Mouse (Mus musculus) kidney, embryonic 14.5 days (tissue): ENCODE results near the gene Sh2b2. TPM values are rescaled to one million over a fixed set of nuclear protein-coding genes. Genes with fewer than 3 reads are reported as not detected.

ENCODE experiments used
- ATAC-seq: fragments of 200-750 bp; cut with Nextera tagmentation; 2 replicates; pipeline ENCODE4 v1.8.0; 2017; ENCODE audit warnings: moderate number of reproducible peaks, mild to moderate bottlenecking, moderate TSS enrichment, moderate library complexity; ENCODE audit not compliant: low FRiP score, low TSS enrichment
- H3K27ac ChIP-seq: fragments of 300-500 bp; sonication (generic); 2 replicates; pipeline ENCODE4 v1.5.1; 2014; ENCODE audit warnings: low read depth, mild to moderate bottlenecking, low read length, moderate library complexity, mixed read lengths
- H3K27me3 ChIP-seq: fragments of 300-500 bp; sonication (generic); 2 replicates; pipeline ENCODE4 v1.6.1; 2014; ENCODE audit warnings: mild to moderate bottlenecking, low read length; ENCODE audit not compliant: control insufficient read depth, insufficient read depth
- H3K36me3 ChIP-seq: fragments of 300-500 bp; sonication (generic); 2 replicates; pipeline ENCODE4 v1.6.1; 2014; ENCODE audit warnings: low read length, mixed read lengths; ENCODE audit not compliant: control insufficient read depth, insufficient read depth
- H3K4me1 ChIP-seq: fragments of 300-500 bp; sonication (generic); 2 replicates; pipeline ENCODE4 v1.6.1; 2014; ENCODE audit warnings: low read length, mixed read lengths; ENCODE audit not compliant: control insufficient read depth, insufficient read depth
- H3K4me2 ChIP-seq: fragments of 300-500 bp; sonication (generic); replicated peaks from 2 replicates; pipeline ENCODE4 v1.6.1; 2014; ENCODE audit warnings: low read depth, mild to moderate bottlenecking, low read length
- H3K4me3 ChIP-seq: fragments of 300-500 bp; sonication (generic); 2 replicates; pipeline ENCODE4 v1.5.1; 2014; ENCODE audit warnings: mild to moderate bottlenecking, low read length
- H3K9ac ChIP-seq: fragments of 300-500 bp; sonication (generic); 2 replicates; pipeline ENCODE4 v1.6.1; 2014; ENCODE audit warnings: low read depth, mild to moderate bottlenecking, low read length, moderate library complexity
- H3K9me3 ChIP-seq: fragments of 300-500 bp; sonication (generic); 2 replicates; pipeline ENCODE4 v1.6.1; 2016; ENCODE audit warnings: low read length; ENCODE audit not compliant: control insufficient read depth
- WGBS: fragments of 180-500 bp; shearing (Covaris S2); extraction: QIAGEN DNeasy Blood & Tissue Kit; methylation state at CpG from one replicate; pipeline ENCODE4 v1.1.7; 2014; 5-methylcytosine and 5-hydroxymethylcytosine counted together
- polyA plus RNA-seq: library from polyadenylated mRNA; unstranded; fragments of >200 nt; fragmentation: Nextera tagmentation; extraction: Ambion mirVana; gene quantifications from 2 replicates; pipeline ENCODE4 v1.2.1, GENCODE M21; 2014

Sh2b2 gene
- polyA plus RNA-seq, 1 experiment from 2014 or later: 5.4 TPM

DNA sequence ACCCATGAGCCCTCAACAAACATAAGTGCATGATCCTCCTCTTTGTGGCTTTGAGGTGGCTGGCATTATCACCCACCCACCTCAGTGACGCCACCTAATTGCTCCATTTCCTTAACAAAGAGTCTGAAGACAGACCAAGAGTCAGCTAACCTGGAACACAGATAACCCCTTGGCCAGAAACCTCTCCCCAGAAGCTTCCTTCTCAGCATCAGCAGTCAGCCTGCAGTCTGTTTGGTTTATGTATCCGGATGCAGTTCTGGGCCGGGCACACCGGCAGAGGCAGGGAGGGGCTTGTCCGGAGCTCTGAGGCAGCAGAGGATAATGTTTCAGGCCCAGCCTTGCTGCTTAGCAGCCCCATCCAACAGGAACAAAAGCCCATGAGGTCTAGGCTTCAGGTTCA lies 66.8 kb downstream of the Sh2b2 start:
- no peak overlapping the region for H3K27ac ChIP-seq
- no peak for ATAC-seq
- H3K4me3 ChIP-seq: no peak overlapping the region
- no peaks in the 10 kb centered on the region for H3K9me3 ChIP-seq
- no peaks in the 10 kb centered on the region for H3K4me1 ChIP-seq
- 52% methylated on average over 5 of the region's 5 CpGs for WGBS
- H3K27me3 ChIP-seq: no peaks in the 10 kb centered on the region
- H3K4me2 ChIP-seq: no peak overlapping the region
- H3K9ac ChIP-seq: no peak overlapping the region
- H3K36me3 ChIP-seq: peaks cover 52% of the 10 kb centered on the region

DNA sequence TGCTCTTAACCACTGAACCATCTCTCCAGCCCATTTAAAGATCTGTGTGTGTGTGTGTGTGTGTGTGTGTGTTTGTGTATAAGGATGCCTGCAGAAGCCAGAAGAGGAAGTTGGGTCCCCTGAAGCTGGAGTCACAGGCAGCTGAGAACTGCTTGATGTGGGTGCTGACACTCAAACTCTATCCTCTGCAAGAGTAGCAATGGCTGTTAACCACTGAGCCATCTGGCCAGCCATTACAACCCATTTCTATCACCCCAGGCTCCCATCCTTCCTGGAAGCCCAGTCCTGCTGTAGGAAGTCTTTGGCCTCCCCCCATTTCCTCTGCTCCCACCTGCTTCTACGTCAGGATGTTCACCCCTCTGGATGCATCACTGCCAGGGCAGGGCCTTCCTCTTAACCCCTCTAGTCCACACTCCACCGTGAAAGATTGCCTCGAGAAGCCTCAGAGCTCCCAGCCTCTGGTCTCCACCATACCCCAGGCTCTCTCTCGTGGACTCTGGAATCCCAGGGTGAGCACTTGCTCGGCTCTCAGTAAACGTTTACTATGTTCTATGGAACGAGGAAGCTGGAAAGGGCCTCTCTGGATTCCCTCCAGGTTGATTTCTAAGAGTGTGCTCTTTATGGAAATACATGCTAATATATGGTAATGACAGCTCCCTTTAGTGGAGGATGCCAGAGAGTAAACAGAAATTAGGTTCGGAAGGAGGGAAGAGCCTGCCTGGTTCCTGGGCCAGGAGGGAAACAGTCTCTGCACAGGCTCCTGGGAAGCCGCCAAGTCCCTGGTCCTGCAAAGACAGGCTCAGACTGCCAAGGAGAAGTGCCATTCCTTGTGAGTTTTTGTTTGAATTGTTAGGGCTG lies 72.5 kb downstream of the Sh2b2 start:
- ATAC-seq: no peak
- H3K9ac ChIP-seq: no peak overlapping the region
- no peak overlapping the region for H3K27ac ChIP-seq
- H3K9me3 ChIP-seq: no peaks in the 10 kb centered on the region
- H3K4me1 ChIP-seq: peaks cover 13% of the 10 kb centered on the region; the same call in 1 of the 2 replicates
- H3K4me3 ChIP-seq: no peak overlapping the region
- H3K36me3 ChIP-seq: peaks cover 10% of the 10 kb centered on the region
- no peak overlapping the region for H3K4me2 ChIP-seq
- 56% methylated on average over 9 of the region's 9 CpGs for WGBS
- H3K27me3 ChIP-seq: no peaks in the 10 kb centered on the region

DNA sequence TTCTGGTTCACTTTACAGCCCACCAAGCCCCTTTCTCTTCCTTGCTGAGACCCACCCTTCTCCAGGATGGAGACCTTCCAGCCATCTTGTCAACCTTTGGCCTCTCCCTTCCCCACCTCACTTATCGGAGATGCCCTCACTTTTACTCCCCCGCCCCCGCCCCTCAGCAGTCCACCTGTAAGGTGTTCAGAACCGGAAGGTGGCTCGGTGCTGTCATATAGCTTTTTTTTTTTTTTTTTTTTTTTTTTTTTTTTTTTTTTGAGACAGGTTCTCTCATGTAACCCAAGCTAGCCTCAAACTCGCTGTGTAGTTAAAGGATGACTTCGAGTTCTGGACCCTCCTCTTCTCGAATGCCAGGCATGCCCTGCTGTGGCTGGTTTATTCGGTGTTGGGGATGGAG lies 73.4 kb downstream of the Sh2b2 start:
- H3K4me1 ChIP-seq: peaks cover 13% of the 10 kb centered on the region; the same call in 1 of the 2 replicates
- H3K9me3 ChIP-seq: no peaks in the 10 kb centered on the region
- H3K27me3 ChIP-seq: no peaks in the 10 kb centered on the region
- ATAC-seq: no peak
- 80% methylated on average over 9 of the region's 9 CpGs for WGBS
- H3K36me3 ChIP-seq: peaks cover 1% of the 10 kb centered on the region; the same call in 1 of the 2 replicates
- no peak overlapping the region for H3K4me3 ChIP-seq
- H3K9ac ChIP-seq: no peak overlapping the region
- H3K27ac ChIP-seq: no peak overlapping the region
- H3K4me2 ChIP-seq: no peak overlapping the region

DNA sequence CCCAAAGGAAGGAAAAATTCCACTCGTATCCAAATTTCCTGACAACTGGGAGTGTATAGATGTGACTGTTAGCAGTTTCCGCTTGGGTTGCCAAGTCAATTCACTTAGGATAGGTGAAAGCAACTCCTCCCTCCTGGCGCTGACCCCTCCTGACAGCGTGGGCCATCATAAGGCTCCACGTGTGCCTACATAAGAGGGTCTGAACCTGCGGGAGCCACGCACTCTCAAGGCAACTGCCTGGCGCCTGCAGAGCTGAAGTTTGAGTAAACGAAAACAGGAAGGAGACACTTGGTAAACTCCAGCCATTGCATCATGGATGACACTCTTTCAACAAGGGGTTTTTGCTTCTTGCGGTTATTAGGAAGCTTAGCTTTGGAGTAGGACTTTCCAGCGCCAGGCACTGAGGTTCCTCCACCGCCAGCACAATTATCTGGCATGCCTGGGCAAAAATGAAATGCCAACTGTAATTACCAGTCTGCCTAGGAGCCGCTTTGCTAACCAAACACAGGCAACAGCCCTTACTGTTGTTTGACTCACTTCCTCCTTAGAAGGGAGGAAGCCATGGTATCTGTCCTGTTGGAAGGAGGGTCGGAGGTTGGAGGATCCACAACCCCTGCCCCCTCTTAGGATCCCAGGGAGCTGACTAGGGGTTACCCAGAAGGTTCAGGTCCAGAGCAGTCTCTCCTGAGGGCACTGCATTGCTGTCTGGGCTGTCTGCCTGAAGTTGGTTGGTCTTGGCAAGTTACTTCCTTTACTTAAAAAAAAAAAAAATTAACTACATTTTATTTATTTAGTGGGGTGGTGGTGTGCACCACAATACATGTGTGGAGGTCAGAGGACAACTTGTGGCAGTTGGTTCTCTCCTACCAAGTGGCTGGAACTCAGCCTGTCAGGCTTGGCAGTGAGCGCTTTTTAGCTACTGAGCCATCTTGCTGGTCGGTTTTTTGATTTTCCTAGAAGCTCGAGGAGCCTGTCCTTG lies 74.7 kb downstream of the Sh2b2 start:
- no peaks in the 10 kb centered on the region for H3K36me3 ChIP-seq
- no peaks in the 10 kb centered on the region for H3K9me3 ChIP-seq
- H3K4me3 ChIP-seq: peak overlapping the region; percentile 54
- peaks cover 13% of the 10 kb centered on the region; the same call in 1 of the 2 replicates for H3K4me1 ChIP-seq
- 32% methylated on average over 17 of the region's 17 CpGs for WGBS
- no peaks in the 10 kb centered on the region for H3K27me3 ChIP-seq
- ATAC-seq: no peak
- peak overlapping the region; percentile 84 for H3K4me2 ChIP-seq
- no peak overlapping the region for H3K9ac ChIP-seq
- no peak overlapping the region for H3K27ac ChIP-seq

DNA sequence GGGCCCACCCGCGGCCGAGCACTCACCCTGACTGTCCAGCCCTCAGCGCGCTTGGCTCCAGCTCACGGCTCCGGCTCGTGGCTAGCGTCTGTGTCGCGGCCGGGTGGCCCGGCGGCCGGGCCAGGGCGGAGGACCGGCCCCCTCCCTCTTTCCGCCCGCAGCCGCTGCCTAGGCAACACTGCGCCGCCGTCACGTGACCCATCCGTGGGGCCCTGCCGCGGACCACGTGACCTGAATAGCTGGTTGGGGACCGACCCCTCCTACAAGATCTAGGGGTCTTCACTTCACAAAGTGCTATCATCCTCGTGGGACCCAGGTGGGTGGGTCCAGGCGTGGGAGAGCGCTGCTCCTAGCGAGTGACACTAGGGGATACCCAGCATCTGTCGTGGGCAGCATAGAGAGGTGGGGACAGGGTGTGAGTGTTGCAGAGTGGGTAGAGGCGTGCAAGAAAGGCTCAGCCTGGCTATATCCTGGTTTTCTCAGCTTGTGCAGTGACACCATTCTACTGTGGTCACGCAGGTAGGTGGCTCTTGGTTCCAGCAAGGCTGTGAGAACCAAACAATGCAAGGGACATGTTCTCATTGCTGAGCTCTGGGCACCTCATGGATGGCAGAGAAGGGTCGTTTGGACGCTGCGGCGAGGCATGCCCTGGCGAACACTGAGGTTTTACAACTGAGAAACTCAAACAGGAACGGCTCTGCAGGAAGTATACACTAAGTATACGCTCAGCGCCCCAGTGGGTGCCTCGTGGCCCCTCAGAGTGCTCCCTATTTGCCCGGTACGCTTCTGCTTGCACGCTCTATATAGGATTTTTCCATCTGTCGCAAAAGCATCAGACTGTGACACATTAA lies 75.6 kb downstream of the Sh2b2 start, which contains the start of gene Orai2:
TSS of gene Orai2 (minus strand) at position 202 of the 851 bp plus-strand sequence.
- no peaks in the 10 kb centered on the region for H3K9me3 ChIP-seq
- no peaks in the 10 kb centered on the region for H3K36me3 ChIP-seq
- H3K9ac ChIP-seq: peak within 1 kb of the TSS; percentile 63
- peak within 1 kb of the TSS; percentile 54 for H3K4me3 ChIP-seq
- peak; percentile 92 for ATAC-seq
- peaks cover 13% of the 10 kb centered on the region; the same call in 1 of the 2 replicates for H3K4me1 ChIP-seq
- H3K27ac ChIP-seq: no peak within 1 kb of the TSS; the same call in 1 of the 2 replicates
- peak within 1 kb of the TSS; percentile 84 for H3K4me2 ChIP-seq
- no peaks in the 10 kb centered on the region for H3K27me3 ChIP-seq
- WGBS: 3% methylated on average over 49 of the region's 49 CpGs

DNA sequence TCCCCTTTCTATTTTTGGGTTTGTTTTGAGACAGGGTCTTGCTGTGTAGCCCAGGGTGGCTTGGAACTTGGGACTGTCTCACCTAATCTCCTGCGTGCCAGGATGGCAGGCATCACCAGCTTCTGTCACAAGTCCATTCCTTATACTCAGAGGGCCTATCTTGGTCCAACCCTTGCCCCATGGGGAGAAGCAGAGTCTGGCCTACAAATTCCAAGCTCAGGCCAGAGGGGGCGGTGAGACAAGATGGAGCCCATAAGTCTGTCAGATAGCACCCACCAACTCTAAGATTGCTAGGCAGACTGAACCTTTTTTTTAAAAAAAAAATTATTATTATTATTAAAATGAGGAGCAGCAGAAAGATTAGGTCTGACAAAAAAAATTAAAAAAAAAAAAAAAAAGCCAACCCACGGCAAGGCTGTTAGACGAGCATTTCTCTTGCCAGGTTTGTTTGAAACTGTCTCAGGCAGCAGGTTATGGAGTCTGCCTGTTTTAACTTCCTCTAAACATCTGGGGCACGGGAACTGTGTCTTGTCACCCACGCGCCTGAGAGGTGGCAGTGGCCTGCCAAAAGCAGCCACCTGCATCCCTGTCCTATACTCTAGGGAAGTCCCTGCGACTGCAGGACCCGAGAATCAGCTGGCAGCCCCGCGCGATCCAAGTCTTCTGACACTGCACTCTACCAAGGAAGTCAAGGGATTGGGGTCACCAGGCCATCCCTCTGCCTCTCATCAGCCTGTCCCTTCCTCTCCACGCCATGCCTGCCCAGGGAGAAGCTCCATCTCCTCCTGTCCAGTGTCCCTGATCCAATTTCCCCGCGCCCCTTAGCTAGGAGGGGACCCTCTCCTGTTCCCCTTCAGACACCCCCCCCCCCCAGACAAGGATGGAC lies 76.5 kb downstream of the Sh2b2 start:
- Histone ChIP-seq H3K36me3 (no peaks in the 10 kb centered on the region), H3K9me3 (no peaks in the 10 kb centered on the region), H3K27me3 (no peaks in the 10 kb centered on the region), H3K4me3 (peak overlapping the region; percentile 54), H3K4me1 (peaks cover 13% of the 10 kb centered on the region; the same call in 1 of the 2 replicates), H3K27ac (no peak overlapping the region; the same call in 1 of the 2 replicates), H3K4me2 (peak overlapping the region; percentile 84), H3K9ac (peak overlapping the region; percentile 63)
- ATAC-seq: peak; percentile 58
- WGBS: 11% methylated on average over 15 of the region's 15 CpGs
